Mouse (Mus musculus) MEL (cell line): Measurements from ENCODE around the gene Gsta4. TPM values are rescaled to one million over a fixed set of nuclear protein-coding genes. Genes with fewer than 3 reads are reported as not detected.

Experiments
- DNase-seq: peaks from one replicate; pipeline ENCODE4 v3.0.0; 2011; ENCODE audit warnings: low read depth, low spot score
- H3K27ac ChIP-seq: 2 replicates; pipeline ENCODE4 v1.5.1; 2012; ENCODE audit warnings: low read depth, mild to moderate bottlenecking, control low read depth, low read length, moderate library complexity; ENCODE audit not compliant: control insufficient read depth
- H3K27me3 ChIP-seq, 2 experiments: fragments of 150-350 bp in 1 of 2; sonication (generic) in 1 of 2; 2 replicates each; pipeline ENCODE4 v1.6.1; 2012; ENCODE audit warnings: low read length in 2 of 2, mild to moderate bottlenecking in 2 of 2, improper control_type of control experiment in 1 of 2, moderate library complexity in 1 of 2; ENCODE audit not compliant: insufficient read depth in 2 of 2, control insufficient read depth in 1 of 2
- H3K36me3 ChIP-seq, 2 experiments: 2 replicates each; pipeline ENCODE4 v1.6.1; 2012 to 2014; ENCODE audit warnings: low read length in 2 of 2, improper control_type of control experiment in 1 of 2, inconsistent platforms in 1 of 2, mild to moderate bottlenecking in 1 of 2; ENCODE audit not compliant: insufficient read depth in 2 of 2, control insufficient read depth in 1 of 2
- H3K4me1 ChIP-seq, 2 experiments: fragments of 150-350 bp in 1 of 2; sonication (generic) in 1 of 2; 2 replicates each; pipeline ENCODE4 v1.6.1; 2012; ENCODE audit warnings: low read length in 2 of 2, improper control_type of control experiment in 1 of 2, mild to moderate bottlenecking in 1 of 2; ENCODE audit not compliant: insufficient read depth in 2 of 2, control insufficient read depth in 1 of 2
- H3K4me3 ChIP-seq, 2 experiments: fragments of 150-350 bp in 1 of 2; sonication (generic) in 1 of 2; 2 replicates each; pipeline ENCODE4 v1.5.1; 2012; ENCODE audit warnings: low read depth in 2 of 2, low read length in 2 of 2, mild to moderate bottlenecking in 2 of 2, moderate library complexity in 2 of 2, control low read depth in 1 of 2, improper control_type of control experiment in 1 of 2; ENCODE audit not compliant: control insufficient read depth in 1 of 2, insufficient read depth in 1 of 2
- H3K79me2 ChIP-seq: 2 replicates; pipeline ENCODE4 v1.6.1; 2012; ENCODE audit warnings: mild to moderate bottlenecking, low read length, moderate library complexity; ENCODE audit not compliant: control insufficient read depth, poor library complexity, insufficient read depth
- H3K9ac ChIP-seq: 2 replicates; pipeline ENCODE4 v1.6.1; 2012; ENCODE audit warnings: low read depth, mild to moderate bottlenecking, control low read depth, low read length, moderate library complexity; ENCODE audit not compliant: control insufficient read depth, poor library complexity, severe bottlenecking
- H3K9me3 ChIP-seq: fragments of 150-350 bp; sonication (generic); replicated peaks from 2 replicates; pipeline ENCODE4 v1.6.1; 2012; ENCODE audit warnings: mild to moderate bottlenecking, low read length, improper control_type of control experiment, moderate library complexity; ENCODE audit not compliant: insufficient read depth
- CTCF ChIP-seq, 3 experiments: IDR thresholded peaks in 2 of 3; conservative IDR thresholded peaks in 1 of 3; 2 replicates each; pipeline ENCODE4 v1.5.1; 2011 to 2012; ENCODE audit warnings: low read length in 3 of 3, low read depth in 2 of 3, mild to moderate bottlenecking in 2 of 3, improper control_type of control experiment in 1 of 3, inconsistent platforms in 1 of 3, mixed read lengths in 1 of 3, moderate library complexity in 1 of 3; ENCODE audit not compliant: control insufficient read depth in 1 of 3, insufficient read depth in 1 of 3, poor library complexity in 1 of 3, severe bottlenecking in 1 of 3
- ELF1 ChIP-seq: IDR thresholded peaks from 2 replicates; pipeline ENCODE4 v1.6.1; 2014; ENCODE audit warnings: low read depth, mild to moderate bottlenecking, inconsistent platforms, low read length, improper control_type of control experiment, moderate library complexity
- EP300 ChIP-seq, 2 experiments: IDR thresholded peaks; 2 replicates each; pipeline ENCODE4 v1.6.1; 2011; ENCODE audit warnings: improper control_type of control experiment in 2 of 2, low read length in 2 of 2, low read depth in 1 of 2, mild to moderate bottlenecking in 1 of 2
- GABPA ChIP-seq: IDR thresholded peaks from 2 replicates; pipeline ENCODE4 v1.6.1; 2012; ENCODE audit warnings: low read depth, mild to moderate bottlenecking, inconsistent platforms, low read length, improper control_type of control experiment, moderate library complexity
- GATA1 ChIP-seq: IDR thresholded peaks from 2 replicates; pipeline ENCODE4 v1.6.1; 2011; ENCODE audit warnings: low read depth, low read length, improper control_type of control experiment
- HCFC1 ChIP-seq: IDR thresholded peaks from 2 replicates; pipeline ENCODE4 v1.6.1; 2012; ENCODE audit warnings: low read depth, mild to moderate bottlenecking, inconsistent platforms, low read length, improper control_type of control experiment, moderate library complexity
- KAT2A ChIP-seq: conservative IDR thresholded peaks from 2 replicates; pipeline ENCODE4 v1.6.1; 2012; ENCODE audit warnings: low read depth, low read length, improper control_type of control experiment, inconsistent platforms
- MAX ChIP-seq: IDR thresholded peaks from 2 replicates; pipeline ENCODE4 v1.6.1; 2011; ENCODE audit warnings: low read length, improper control_type of control experiment
- NRF1 ChIP-seq: IDR thresholded peaks from 2 replicates; pipeline ENCODE4 v1.6.1; 2014; ENCODE audit warnings: low read depth, mild to moderate bottlenecking, inconsistent platforms, low read length, improper control_type of control experiment, moderate library complexity; ENCODE audit not compliant: poor library complexity, insufficient read depth, severe bottlenecking
- POLR2AphosphoS5 ChIP-seq: IDR thresholded peaks from 2 replicates; pipeline ENCODE4 v1.6.1; 2012; ENCODE audit warnings: low read depth, borderline replicate concordance, mild to moderate bottlenecking, inconsistent platforms, low read length, moderate library complexity, mixed read lengths
- UBTF ChIP-seq: IDR thresholded peaks from 2 replicates; pipeline ENCODE4 v1.6.1; 2012; ENCODE audit warnings: low read depth, mild to moderate bottlenecking, inconsistent platforms, low read length, improper control_type of control experiment, moderate library complexity, borderline replicate concordance; ENCODE audit not compliant: insufficient read depth
- USF2 ChIP-seq, 2 experiments: IDR thresholded peaks; 2 replicates each; pipeline ENCODE4 v1.6.1; 2011 to 2012; ENCODE audit warnings: improper control_type of control experiment in 2 of 2, low read length in 2 of 2, borderline replicate concordance in 1 of 2, inconsistent platforms in 1 of 2, low read depth in 1 of 2, mild to moderate bottlenecking in 1 of 2; ENCODE audit not compliant: insufficient read depth in 1 of 2
- ZKSCAN1 ChIP-seq: IDR thresholded peaks from 2 replicates; pipeline ENCODE4 v1.6.1; 2012; ENCODE audit warnings: low read depth, mild to moderate bottlenecking, inconsistent platforms, low read length, improper control_type of control experiment, moderate library complexity
- ZMIZ1 ChIP-seq: IDR thresholded peaks from 2 replicates; pipeline ENCODE4 v1.6.1; 2012; ENCODE audit warnings: low read depth, mild to moderate bottlenecking, inconsistent platforms, low read length, improper control_type of control experiment, moderate library complexity
- ZNF384 ChIP-seq: IDR thresholded peaks from 2 replicates; pipeline ENCODE4 v1.6.1; 2012; ENCODE audit warnings: low read depth, mild to moderate bottlenecking, inconsistent platforms, low read length, improper control_type of control experiment
- polyA plus RNA-seq, 2 experiments: library from polyadenylated mRNA; stranded (reverse) in 1 of 2; unstranded in 1 of 2; fragments of >175 nt in 1 of 2; fragments of >200 nt in 1 of 2; gene quantifications; 2 replicates each; pipeline versions ENCODE4 v1.2.1 to v1.2.4; 2012; ENCODE audit warnings: low replicate concordance in 2 of 2, low read depth in 1 of 2; ENCODE audit not compliant: insufficient read length in 2 of 2, insufficient read depth in 1 of 2, missing spikeins in 1 of 2
- total RNA-seq: library from RNA; depleted of rRNA; stranded (reverse); fragments of 300-350 nt; gene quantifications from 2 replicates; pipeline ENCODE4 v1.2.3, GENCODE M21; 2012

Gsta4 gene
- total and polyA plus RNA-seq, 3 experiments: 5.0 to 9.8 TPM; not detected in 1

DNA sequence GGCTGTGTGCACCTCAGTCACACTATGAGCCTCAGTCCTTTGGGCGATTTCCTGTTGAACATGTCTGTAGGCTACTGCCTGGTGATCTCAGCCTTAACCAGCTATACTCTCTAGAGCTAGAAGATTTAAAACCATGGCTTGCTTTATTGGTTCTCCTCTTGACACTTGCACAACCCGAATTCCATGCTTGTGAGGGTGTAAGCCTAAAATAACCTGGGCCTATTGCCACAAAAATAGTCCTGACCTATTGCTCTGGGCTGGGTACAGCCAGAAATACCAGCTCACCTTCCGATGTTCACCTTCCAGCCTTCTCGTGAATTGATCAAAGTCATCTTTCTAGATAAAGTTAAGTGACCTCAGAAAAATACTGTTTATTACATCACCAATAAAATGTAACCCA, 43.1 kb upstream of the Gsta4 start:
- DNase-seq: no peak
- H3K36me3 ChIP-seq: peaks cover 2 to 9% of the 10 kb centered on the region in 2 experiments
- no peaks in the 10 kb centered on the region for H3K27me3 ChIP-seq
- H3K79me2 ChIP-seq: no peaks in the 10 kb centered on the region
- H3K9ac ChIP-seq: no peak overlapping the region
- H3K27ac ChIP-seq: no peak overlapping the region
- H3K4me3 ChIP-seq: no peak overlapping the region
- H3K4me1 ChIP-seq: no peaks in the 10 kb centered on the region; a peak in 1 of 4 replicates
- TF ChIP-seq ZKSCAN1: no peak
- TF ChIP-seq GABPA: no peak
- TF ChIP-seq ZNF384: no peak
- TF ChIP-seq ZMIZ1: no peak
- TF ChIP-seq ELF1: no peak
- no peak for TF ChIP-seq MAX
- TF ChIP-seq HCFC1: no peak
- no peak for TF ChIP-seq EP300 (IDR thresholded peaks at IDR 0.05; ENCODE audit: low read depth in 1 of 2, low read length in 2 of 2)
- no peak for TF ChIP-seq UBTF
- no peak for TF ChIP-seq CTCF (IDR thresholded peaks at IDR 0.05 in 2 of 3, conservative IDR thresholded peaks at IDR 0.05 in 1 of 3; ENCODE audit: control insufficient read depth in 1 of 3, insufficient read depth in 1 of 3, low read depth in 2 of 3, low read length in 3 of 3, poor library complexity in 1 of 3, severe bottlenecking in 1 of 3)
- TF ChIP-seq USF2 (IDR thresholded peaks at IDR 0.05; ENCODE audit: borderline replicate concordance in 1 of 2, insufficient read depth in 1 of 2, low read depth in 1 of 2, low read length in 2 of 2): no peak
- no peak for TF ChIP-seq NRF1
- no peak for TF ChIP-seq GATA1
- H3K9me3 ChIP-seq: no peaks in the 10 kb centered on the region

DNA sequence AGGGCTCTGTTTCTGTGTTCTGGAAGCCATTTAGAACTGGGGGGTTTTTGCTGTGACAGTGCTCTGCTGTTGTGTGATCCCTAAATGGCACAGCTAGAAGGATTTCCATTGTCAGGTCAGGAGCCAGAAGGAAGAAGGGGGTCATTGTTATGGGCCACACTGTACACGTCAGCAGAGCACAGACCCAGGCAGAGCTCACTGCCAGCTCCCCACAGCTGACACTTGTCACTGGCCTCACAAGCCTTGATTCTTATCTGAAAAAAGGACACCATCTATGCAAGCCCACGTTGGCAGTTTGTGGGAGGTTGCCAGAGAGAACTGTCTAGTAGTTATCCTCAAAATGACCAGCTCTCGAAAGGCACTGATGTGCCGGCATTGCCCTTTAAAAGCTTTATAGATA, 36.5 kb upstream of the Gsta4 start:
- TF ChIP-seq KAT2A (no peak), GABPA (no peak), POLR2AphosphoS5 (no peak)
- no peak overlapping the region for H3K27ac ChIP-seq
- H3K27me3 ChIP-seq: no peaks in the 10 kb centered on the region
- no peak overlapping the region for H3K4me3 ChIP-seq
- H3K9me3 ChIP-seq: no peaks in the 10 kb centered on the region
- no peak overlapping the region for H3K9ac ChIP-seq
- peaks cover 0 to 4% of the 10 kb centered on the region in 2 experiments; a peak in 2 of 4 replicates for H3K36me3 ChIP-seq
- no peaks in the 10 kb centered on the region for H3K4me1 ChIP-seq
- H3K79me2 ChIP-seq: no peaks in the 10 kb centered on the region
- DNase-seq: no peak
